Mouse (Mus musculus) spleen, adult 2 months (tissue): Measurements from ENCODE around the gene Ebf4. TPM values are rescaled to one million over a fixed set of nuclear protein-coding genes. Genes with fewer than 3 reads are reported as not detected.

ENCODE experiments used
- DNase-seq, 2 experiments: peaks; one replicate each; pipeline versions ENCODE4 v3.0.0 to v3.0.0-alpha.2; 2012 to 2021; ENCODE audit warnings: low spot score in 2 of 2, low read depth in 1 of 2
- H3K27ac ChIP-seq: fragments of 200-500 bp; 2 replicates; pipeline ENCODE4 v1.5.1; 2012; ENCODE audit warnings: low read length, inconsistent platforms; ENCODE audit not compliant: insufficient read depth
- H3K27me3 ChIP-seq: fragments of 200-500 bp; 2 replicates; pipeline ENCODE4 v1.6.1; 2012; ENCODE audit warnings: mild to moderate bottlenecking, moderate library complexity, low read length, inconsistent platforms; ENCODE audit not compliant: control insufficient read depth, insufficient read depth
- H3K36me3 ChIP-seq: fragments of 200-500 bp; 2 replicates; pipeline ENCODE4 v1.6.1; 2012; ENCODE audit warnings: mild to moderate bottlenecking, low read length, inconsistent platforms; ENCODE audit not compliant: control insufficient read depth, insufficient read depth
- H3K4me1 ChIP-seq: fragments of 200-500 bp; 2 replicates; pipeline ENCODE4 v1.6.1; 2011; ENCODE audit warnings: inconsistent platforms; ENCODE audit not compliant: control insufficient read depth, insufficient read depth, insufficient read length
- H3K4me3 ChIP-seq: fragments of 200-500 bp; 2 replicates; pipeline ENCODE4 v1.5.1; 2011; ENCODE audit warnings: mild to moderate bottlenecking, inconsistent platforms; ENCODE audit not compliant: insufficient read depth, insufficient read length; ENCODE audit errors: extremely low read depth
- CTCF ChIP-seq: fragments of 200-500 bp; IDR thresholded peaks from 2 replicates; pipeline ENCODE4 v1.5.1; 2011; ENCODE audit warnings: mild to moderate bottlenecking, inconsistent platforms; ENCODE audit not compliant: insufficient read depth, insufficient read length, insufficient replicate concordance; ENCODE audit errors: extremely low read depth
- POLR2A ChIP-seq: fragments of 200-500 bp; IDR thresholded peaks from 2 replicates; pipeline ENCODE4 v1.6.1; 2011; ENCODE audit warnings: low read depth, low read length, inconsistent platforms
- WGBS: fragments of 180-500 bp; shearing (Covaris S2); methylation state at CpG from one replicate; pipeline ENCODE4 v1.1.7; 2018; 5-methylcytosine and 5-hydroxymethylcytosine counted together
- polyA plus RNA-seq: library from polyadenylated mRNA; depleted of rRNA; stranded (reverse); fragments of >200 nt; gene quantifications from 2 replicates; pipeline ENCODE4 v1.2.3, GENCODE M21; 2012

The Ebf4 gene
- polyA plus RNA-seq, 1 experiment, result 1.5 TPM

DNA sequence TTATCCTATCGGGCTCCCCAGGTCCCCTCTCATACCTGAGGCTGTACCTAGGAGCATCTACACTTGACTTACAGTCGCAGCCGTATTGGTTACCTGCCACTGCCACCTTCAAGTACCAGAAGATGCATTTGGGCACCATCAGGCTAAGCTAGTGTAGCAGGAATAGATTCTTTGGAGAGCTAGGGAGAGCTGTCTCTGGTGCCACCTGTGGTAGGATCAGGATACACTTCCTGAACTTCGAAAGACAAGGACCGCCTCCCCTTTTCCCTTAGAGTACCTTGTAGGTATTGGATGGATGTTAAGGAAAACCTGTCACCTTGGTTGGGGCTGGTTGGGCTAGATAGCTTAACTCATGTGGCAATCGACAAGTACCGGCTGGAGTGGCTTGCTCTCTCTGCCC, 26.9 kb upstream of the Ebf4 start:
- no peak for DNase-seq
- Histone ChIP-seq H3K36me3 (no peaks in the 10 kb centered on the region), H3K4me1 (no peaks in the 10 kb centered on the region), H3K4me3 (no peak overlapping the region), H3K27me3 (no peaks in the 10 kb centered on the region), H3K27ac (no peak overlapping the region)
- TF ChIP-seq POLR2A, result no peak
- no peak for TF ChIP-seq CTCF
- 83% methylated on average over 7 of the region's 7 CpGs for WGBS

DNA sequence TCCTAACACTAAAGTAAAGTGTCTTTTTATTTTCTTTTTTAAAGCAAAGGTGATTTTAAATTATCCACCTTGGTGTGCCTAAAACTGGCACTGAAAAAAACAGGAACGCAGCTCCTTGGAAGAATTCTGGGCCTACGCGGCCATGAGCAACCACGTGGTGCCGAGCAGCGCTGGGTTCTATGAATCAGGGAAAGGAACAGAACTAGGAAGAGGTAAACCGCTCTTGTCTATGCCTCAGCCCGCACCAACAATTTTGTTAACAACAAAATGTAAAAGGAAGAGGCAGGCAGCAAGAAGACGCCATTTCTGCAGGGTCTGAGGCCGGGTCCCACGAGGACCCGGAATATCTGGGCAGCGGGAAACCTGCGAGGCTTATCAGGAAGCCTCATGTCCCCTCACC, 21.2 kb upstream of the Ebf4 start:
- DNase-seq, result no peak
- TF ChIP-seq CTCF (no peak), POLR2A (no peak)
- peak overlapping the region; percentile 78 for H3K27ac ChIP-seq
- 3% methylated on average over 14 of the region's 14 CpGs for WGBS
- peaks cover 25% of the 10 kb centered on the region for H3K36me3 ChIP-seq
- H3K4me3 ChIP-seq, result peak overlapping the region; percentile 64
- no peaks in the 10 kb centered on the region for H3K27me3 ChIP-seq
- H3K4me1 ChIP-seq, result no peaks in the 10 kb centered on the region; the same call in 1 of the 2 replicates

DNA sequence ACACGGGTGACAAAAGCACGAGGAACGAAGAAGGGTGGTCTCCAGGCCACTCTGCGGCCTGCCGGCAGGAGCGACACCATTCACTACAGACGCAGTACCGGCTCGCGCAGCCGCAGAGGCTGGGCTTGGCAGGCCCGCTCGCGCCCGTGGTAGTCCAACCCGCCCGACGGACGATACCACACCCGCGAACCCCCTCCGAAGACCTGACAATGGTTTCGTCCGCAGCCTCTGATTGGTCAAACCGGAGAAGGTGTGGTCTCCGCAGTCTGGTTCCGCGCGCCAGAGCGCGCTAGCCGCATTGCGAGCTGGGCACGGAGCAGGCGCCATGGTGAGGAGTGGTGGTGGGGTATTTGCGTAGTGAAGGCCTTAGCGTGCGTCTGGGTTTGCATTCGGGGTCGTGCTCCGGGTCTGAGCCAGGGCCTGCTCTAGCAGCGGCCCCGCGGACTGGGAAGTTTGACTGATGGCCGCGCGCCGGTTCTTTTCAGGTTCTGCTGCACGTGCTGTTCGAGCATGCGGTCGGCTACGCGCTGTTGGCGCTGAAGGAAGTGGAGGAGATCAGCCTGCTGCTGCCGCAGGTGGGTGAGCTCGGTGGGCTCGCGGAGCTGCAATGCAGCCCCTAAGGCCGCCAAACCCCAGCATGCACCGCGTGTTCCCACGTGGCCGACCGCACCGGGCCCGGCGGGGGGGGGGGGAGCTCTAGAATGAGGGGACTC, 20.7 kb upstream of the Ebf4 start, which contains the start of gene Nop56:
TSS of gene Nop56 (plus strand) at position 282 of the 713 bp plus-strand sequence.
- Histone ChIP-seq H3K27ac (peak within 1 kb of the TSS; percentile 79), H3K36me3 (peaks cover 26% of the 10 kb centered on the region), H3K27me3 (no peaks in the 10 kb centered on the region), H3K4me3 (peak within 1 kb of the TSS; percentile 85), H3K4me1 (no peaks in the 10 kb centered on the region; the same call in 1 of the 2 replicates)
- under 1% methylated on average over 68 of the region's 68 CpGs for WGBS
- TF ChIP-seq CTCF (no peak), POLR2A (peak; percentile 98)
- peak; percentile 96 to 98 for DNase-seq

DNA sequence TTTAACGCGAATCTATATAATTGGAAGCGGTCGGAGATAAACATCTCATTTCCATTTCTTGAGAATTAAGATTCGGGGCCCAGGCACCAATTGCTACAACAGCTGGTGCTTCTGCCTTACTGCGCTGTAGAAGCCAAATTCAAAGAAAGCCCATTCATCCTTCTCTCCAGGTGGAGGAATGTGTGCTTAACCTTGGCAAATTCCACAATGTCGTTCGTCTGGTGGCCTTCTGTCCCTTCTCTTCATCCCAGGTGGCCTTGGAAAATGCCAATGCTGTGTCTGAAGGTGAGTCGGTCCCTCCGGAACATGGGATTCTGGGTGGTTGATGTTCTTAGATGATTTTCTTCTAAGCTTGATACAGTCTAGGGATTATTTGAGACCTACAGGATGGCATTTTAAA, 20.1 kb upstream of the Ebf4 start:
- peak overlapping the region; percentile 79 for H3K27ac ChIP-seq
- WGBS, result 4% methylated on average over 10 of the region's 10 CpGs
- TF ChIP-seq POLR2A (no peak), CTCF (no peak)
- no peaks in the 10 kb centered on the region; the same call in 1 of the 2 replicates for H3K4me1 ChIP-seq
- no peaks in the 10 kb centered on the region for H3K27me3 ChIP-seq
- H3K36me3 ChIP-seq, result peaks cover 31% of the 10 kb centered on the region
- H3K4me3 ChIP-seq, result peak overlapping the region; percentile 85
- DNase-seq, result no peak

DNA sequence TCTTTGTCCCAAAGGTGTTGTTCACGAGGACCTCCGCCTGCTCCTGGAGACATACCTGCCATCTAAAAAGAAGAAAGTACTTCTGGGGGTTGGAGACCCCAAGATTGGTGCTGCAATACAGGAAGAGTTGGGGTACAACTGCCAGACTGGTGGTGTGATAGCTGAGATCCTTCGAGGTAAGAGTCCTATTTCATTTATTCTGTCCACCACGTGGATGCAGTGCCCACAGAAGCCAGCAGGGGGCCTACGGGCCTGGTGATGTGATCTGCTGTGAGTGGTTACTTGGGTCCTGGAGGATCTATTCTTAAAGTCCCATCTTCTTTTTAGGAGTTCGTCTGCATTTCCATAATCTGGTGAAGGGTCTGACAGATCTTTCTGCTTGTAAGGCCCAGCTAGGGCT, 19.3 kb upstream of the Ebf4 start:
- TF ChIP-seq POLR2A (no peak), CTCF (peak; percentile 31; the same call in 1 of the 2 replicates)
- 49% methylated on average over 6 of the region's 6 CpGs for WGBS

DNA sequence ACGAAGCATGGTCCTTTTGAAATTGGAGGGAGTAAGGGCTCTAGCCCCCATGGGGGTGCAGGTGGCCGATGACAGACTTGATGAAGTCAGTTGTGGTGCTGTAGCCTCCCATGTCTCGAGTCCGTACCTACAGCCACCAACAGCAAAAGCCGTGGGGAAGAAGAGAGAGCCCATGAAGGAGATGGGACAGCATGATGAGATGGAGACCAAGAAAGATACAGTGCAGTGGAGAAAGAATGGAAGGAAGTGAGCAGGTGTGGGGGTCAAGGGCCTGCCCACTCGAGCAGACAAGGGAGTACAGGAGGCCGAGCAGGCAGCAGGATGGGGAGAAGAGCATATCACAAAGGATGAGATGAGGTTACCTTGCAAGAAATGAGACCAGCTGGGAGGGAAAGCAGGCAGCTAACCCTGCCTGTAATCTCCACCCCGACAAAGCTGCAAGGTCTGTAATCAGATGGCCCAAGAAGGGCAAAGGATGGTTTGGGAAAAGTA, 15.3 kb upstream of the Ebf4 start:
- H3K27me3 ChIP-seq, result no peaks in the 10 kb centered on the region
- no peak for DNase-seq
- no peak overlapping the region for H3K4me3 ChIP-seq
- H3K27ac ChIP-seq, result no peak overlapping the region
- H3K36me3 ChIP-seq, result peaks cover 41% of the 10 kb centered on the region
- TF ChIP-seq CTCF (no peak), POLR2A (no peak)
- 60% methylated on average over 8 of the region's 8 CpGs for WGBS
- H3K4me1 ChIP-seq, result peaks cover 9% of the 10 kb centered on the region

More for the DNA sequence above, 19.3 kb upstream of the Ebf4 start:
- no peak overlapping the region for H3K27ac ChIP-seq
- H3K27me3 ChIP-seq, result no peaks in the 10 kb centered on the region
- H3K36me3 ChIP-seq, result peaks cover 37% of the 10 kb centered on the region
- peak; percentile 21 to 35 for DNase-seq
- H3K4me3 ChIP-seq, result no peak overlapping the region
- H3K4me1 ChIP-seq, result no peaks in the 10 kb centered on the region; the same call in 1 of the 2 replicates

DNA sequence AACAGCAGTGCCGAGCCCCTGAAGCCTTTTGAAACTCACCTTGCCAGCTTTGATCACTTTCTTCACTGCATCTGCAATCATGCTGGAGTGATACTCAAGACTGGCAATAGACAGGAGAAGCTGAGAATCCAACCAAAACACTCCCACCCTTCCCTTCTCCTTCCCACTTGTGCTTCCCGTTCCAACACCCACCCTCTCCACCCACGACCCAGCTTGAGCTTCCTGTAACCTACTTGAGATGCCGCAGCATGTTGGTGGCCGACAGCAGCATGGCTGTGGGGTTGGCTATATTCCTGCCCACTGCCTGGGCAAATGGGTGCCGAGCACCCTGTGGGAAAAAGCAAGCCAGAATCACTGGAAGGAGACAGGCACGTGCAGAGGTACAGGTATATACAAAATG, 14.7 kb upstream of the Ebf4 start:
- Histone ChIP-seq H3K27me3 (no peaks in the 10 kb centered on the region), H3K36me3 (peaks cover 41% of the 10 kb centered on the region), H3K4me3 (no peak overlapping the region), H3K4me1 (peaks cover 10% of the 10 kb centered on the region), H3K27ac (no peak overlapping the region)
- TF ChIP-seq CTCF (no peak), POLR2A (no peak)
- WGBS, result 65% methylated on average over 7 of the region's 7 CpGs
- DNase-seq, result no peak
